Mouse (Mus musculus) C2C12 (cell line): ENCODE results near the gene Hoxb4. TPM values are rescaled to one million over a fixed set of nuclear protein-coding genes. Genes with fewer than 3 reads are reported as not detected.
A peak's percentile ranks its signal among the peaks of the same experiment; 100 is the strongest.

Experiments used
- H3K27me3 ChIP-seq: one replicate; pipeline ENCODE4 v1.6.1; 2011; ENCODE audit not compliant: control insufficient read depth, insufficient read depth, insufficient read length
- H3K36me3 ChIP-seq: one replicate; pipeline ENCODE4 v1.6.1; 2011; ENCODE audit not compliant: control insufficient read depth, insufficient read depth
- H3K4me3 ChIP-seq: one replicate; pipeline ENCODE4 v1.5.1; 2011; ENCODE audit warnings: mild to moderate bottlenecking, control low read depth; ENCODE audit not compliant: poor library complexity, insufficient read depth, severe bottlenecking
- H3K79me2 ChIP-seq: one replicate; pipeline ENCODE4 v1.6.1; 2011; ENCODE audit not compliant: control insufficient read depth, insufficient read depth
- H3K79me3 ChIP-seq: one replicate; pipeline ENCODE4 v1.6.1; 2011; ENCODE audit warnings: low read depth, control low read depth
- H3ac ChIP-seq: one replicate; pipeline ENCODE3; 2011; ENCODE audit warnings: low read depth; ENCODE audit not compliant: control insufficient read depth, insufficient read length
- CEBPB ChIP-seq: IDR thresholded peaks from one replicate; pipeline ENCODE4 v1.6.1; 2011; ENCODE audit warnings: low read depth, mild to moderate bottlenecking, control low read depth, moderate library complexity
- CTCF ChIP-seq: IDR thresholded peaks from one replicate; pipeline ENCODE4 v1.5.1; 2011; ENCODE audit not compliant: control insufficient read depth, insufficient read depth, insufficient read length
- FOSL1 ChIP-seq: IDR thresholded peaks from one replicate; pipeline ENCODE4 v1.8.0; 2011; ENCODE audit warnings: mild to moderate bottlenecking, low read length; ENCODE audit not compliant: poor library complexity, insufficient read depth, severe bottlenecking
- MAX ChIP-seq: IDR thresholded peaks from one replicate; pipeline ENCODE4 v1.6.1; 2011; ENCODE audit warnings: mild to moderate bottlenecking, control low read depth
- MYOD1 ChIP-seq: IDR thresholded peaks from one replicate; pipeline ENCODE4 v1.6.1; 2011; ENCODE audit warnings: low read depth; ENCODE audit not compliant: control insufficient read depth, insufficient read length
- MYOG ChIP-seq: IDR thresholded peaks from one replicate; pipeline ENCODE4 v1.6.1; 2011; ENCODE audit not compliant: control insufficient read depth, insufficient read length; ENCODE audit errors: extremely low read depth
- USF1 ChIP-seq: IDR thresholded peaks from one replicate; pipeline ENCODE4 v1.6.1; 2011; ENCODE audit warnings: low read depth, mild to moderate bottlenecking, control low read depth, moderate library complexity
- polyA plus RNA-seq: library from polyadenylated mRNA; unstranded; fragments of >200 nt; fragmentation: generic; extraction: Trizol; gene quantifications from one replicate; pipeline ENCODE4 v1.2.1, GENCODE M21; 2012; ENCODE audit warnings: missing spikeins

The Hoxb4 gene
- polyA plus RNA-seq, 1 experiment = 0.02 TPM

GRCm38 (mm10) chr11:96288455-96289221, 29.4 kb upstream of the Hoxb4 start:
- Histone ChIP-seq H3K79me2 (no peaks in the 10 kb centered on the region), H3K36me3 (no peaks in the 10 kb centered on the region), H3ac (no peak overlapping the region), H3K79me3 (no peaks in the 10 kb centered on the region), H3K27me3 (peaks cover 92% of the 10 kb centered on the region), H3K4me3 (no peak overlapping the region)
- TF ChIP-seq USF1 (no peak), MAX (no peak), FOSL1 (no peak), MYOG (no peak), CEBPB (no peak), MYOD1 (no peak), CTCF (no peak)

GRCm38 (mm10) chr11:96289293-96289692, 28.8 kb upstream of the Hoxb4 start:
- H3K36me3 ChIP-seq = no peaks in the 10 kb centered on the region
- TF ChIP-seq MYOG = no peak
- no peak for TF ChIP-seq MAX
- TF ChIP-seq FOSL1 = no peak
- TF ChIP-seq CTCF = no peak
- TF ChIP-seq CEBPB = no peak
- TF ChIP-seq USF1 = no peak
- TF ChIP-seq MYOD1 = no peak
- no peak overlapping the region for H3ac ChIP-seq
- H3K4me3 ChIP-seq = no peak overlapping the region
- peaks cover 90% of the 10 kb centered on the region for H3K27me3 ChIP-seq
- no peaks in the 10 kb centered on the region for H3K79me2 ChIP-seq
- H3K79me3 ChIP-seq = no peaks in the 10 kb centered on the region

GRCm38 (mm10) chr11:96289837-96290236, 28.2 kb upstream of the Hoxb4 start:
- no peaks in the 10 kb centered on the region for H3K36me3 ChIP-seq
- peaks cover 90% of the 10 kb centered on the region for H3K27me3 ChIP-seq
- no peak overlapping the region for H3ac ChIP-seq
- H3K4me3 ChIP-seq = no peak overlapping the region
- no peaks in the 10 kb centered on the region for H3K79me3 ChIP-seq
- no peaks in the 10 kb centered on the region for H3K79me2 ChIP-seq
- TF ChIP-seq CTCF (no peak), MYOD1 (no peak), USF1 (no peak), CEBPB (no peak), FOSL1 (no peak), MAX (no peak), MYOG (no peak)

GRCm38 (mm10) chr11:96290705-96291355, 27.2 kb upstream of the Hoxb4 start:
- Histone ChIP-seq H3K79me3 (no peaks in the 10 kb centered on the region), H3K4me3 (no peak overlapping the region), H3K27me3 (peaks cover 90% of the 10 kb centered on the region), H3ac (no peak overlapping the region), H3K36me3 (no peaks in the 10 kb centered on the region), H3K79me2 (no peaks in the 10 kb centered on the region)
- no peak for TF ChIP-seq USF1
- TF ChIP-seq MYOD1 = no peak
- no peak for TF ChIP-seq CEBPB
- TF ChIP-seq CTCF = no peak
- no peak for TF ChIP-seq MAX
- TF ChIP-seq FOSL1 = no peak
- TF ChIP-seq MYOG = no peak

GRCm38 (mm10) chr11:96291681-96292564, 26.1 kb upstream of the Hoxb4 start, which contains the start of gene Hoxb6:
Gene Hoxb6 (plus strand): TSS chr11:96292476.
- Histone ChIP-seq H3K36me3 (no peaks in the 10 kb centered on the region), H3K79me2 (no peaks in the 10 kb centered on the region), H3K27me3 (peaks cover 89% of the 10 kb centered on the region), H3ac (peak within 1 kb of the TSS; percentile 52), H3K4me3 (no peak within 1 kb of the TSS), H3K79me3 (no peaks in the 10 kb centered on the region)
- no peak for TF ChIP-seq MYOD1
